8 mouse cellular contexts compared by ENCODE assay signal in the genomic region with DNA sequence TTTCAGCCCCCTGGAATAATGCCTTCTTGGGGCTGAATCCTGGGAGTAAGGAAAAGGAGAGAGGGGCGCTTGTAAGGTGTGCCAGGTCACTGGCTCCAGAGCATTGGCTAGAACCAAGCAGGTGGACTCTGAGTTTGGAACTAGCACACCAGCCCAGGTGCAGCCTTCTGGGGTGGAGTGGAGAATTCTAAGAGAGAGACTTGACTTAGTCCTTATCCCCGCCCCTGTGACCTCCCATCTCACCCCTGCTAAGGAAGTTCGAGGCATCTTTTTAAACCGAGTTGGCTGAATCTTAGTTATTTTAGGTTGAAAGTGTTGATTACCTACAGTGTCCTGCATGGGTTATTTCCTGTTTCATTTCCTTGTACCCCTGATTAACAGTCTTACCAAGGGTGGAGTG. TPM values are rescaled to one million over a fixed set of nuclear protein-coding genes. Genes with fewer than 3 reads are reported as not detected.
DNase-seq lines count a peak whose midpoint lies in the region; ATAC-seq and TF ChIP-seq lines count a peak whose summit lies in the region.

No protein-coding gene starts in this region.

- no peaks in the 10 kb centered on the region for H3K36me3 ChIP-seq in forebrain, postnatal 0 days (ENCODE audit: insufficient read depth)
- H3K36me3 ChIP-seq in midbrain, postnatal 0 days (ENCODE audit: insufficient read depth, low read length) = no peaks in the 10 kb centered on the region

- no peaks in the 10 kb centered on the region; the same call in 1 of the 2 replicates for H3K27me3 ChIP-seq in forebrain, postnatal 0 days (ENCODE audit: insufficient read depth, low read length)
- H3K27me3 ChIP-seq in midbrain, postnatal 0 days (ENCODE audit: insufficient read depth, low read length) = no peaks in the 10 kb centered on the region

- ATAC-seq in forebrain, postnatal 0 days = no peak
- no peak for ATAC-seq in midbrain, postnatal 0 days (ENCODE audit: low FRiP score)

- H3K4me2 ChIP-seq in forebrain, postnatal 0 days (ENCODE audit: low read depth) = peak overlapping the region; percentile 95
- peak overlapping the region; percentile 96 for H3K4me2 ChIP-seq in midbrain, postnatal 0 days (ENCODE audit: low read depth, low read length, poor library complexity, severe bottlenecking)

- peak overlapping the region; percentile 75 for H3K9ac ChIP-seq in forebrain, postnatal 0 days
- H3K9ac ChIP-seq in midbrain, postnatal 0 days (replicated peaks; ENCODE audit: low read length, poor library complexity, severe bottlenecking) = peak overlapping the region; percentile 74

- H3K4me3 ChIP-seq in forebrain, postnatal 0 days (ENCODE audit: low read depth, low read length) = peak overlapping the region; percentile 87
- peak overlapping the region; percentile 87 for H3K4me3 ChIP-seq in midbrain, postnatal 0 days (ENCODE audit: low read depth, low read length)

- H3K9me3 ChIP-seq in forebrain, postnatal 0 days (ENCODE audit: low read length) = no peaks in the 10 kb centered on the region
- H3K9me3 ChIP-seq in midbrain, postnatal 0 days (ENCODE audit: low read length) = no peaks in the 10 kb centered on the region

- no peak overlapping the region for H3K27ac ChIP-seq in forebrain, postnatal 0 days (ENCODE audit: low read depth, low read length)
- H3K27ac ChIP-seq in midbrain, postnatal 0 days (ENCODE audit: low read depth, low read length) = no peak overlapping the region

- DNase-seq in urinary bladder, postnatal 14 days (ENCODE audit: low spot score) = peak; percentile 10
- no peak for DNase-seq in urinary bladder, postnatal 10 days (ENCODE audit: low spot score)
- no peak for DNase-seq in forebrain, postnatal 0 days
- peak; percentile 29 to 38 for DNase-seq in kidney, postnatal 25 days
- DNase-seq in midbrain, postnatal 0 days (ENCODE audit: low spot score) = no peak
- no peak for DNase-seq in frontal cortex, postnatal 10 days (ENCODE audit: low spot score in 2 of 2)
- no peak for DNase-seq in gastrocnemius, postnatal 10 days
- DNase-seq in testis, postnatal 14 days (ENCODE audit: low spot score) = no peak

- no peak for TF ChIP-seq CTCF in forebrain, postnatal 0 days (IDR thresholded peaks at IDR 0.05; ENCODE audit: low read depth)
- no peak for TF ChIP-seq CTCF in midbrain, postnatal 0 days (IDR thresholded peaks at IDR 0.05)

- 28% methylated on average over 4 of the region's 4 CpGs for WGBS in forebrain, postnatal 0 days
- WGBS in midbrain, postnatal 0 days = 18% methylated on average over 4 of the region's 4 CpGs

- H3K4me1 ChIP-seq in forebrain, postnatal 0 days (ENCODE audit: insufficient read depth) = peaks cover 13% of the 10 kb centered on the region
- peaks cover 17% of the 10 kb centered on the region for H3K4me1 ChIP-seq in midbrain, postnatal 0 days (ENCODE audit: insufficient read depth, low read length)

RNA-seq across cellular contexts. Expression of a gene that starts 1.5 kb away (rescaled TPM):
- total RNA-seq in forebrain, postnatal 0 days (2014; rRNA removed) = 16.3 and 16.7 TPM in 2 replicates
- polyA plus RNA-seq in forebrain, postnatal 0 days (2015; fragmentation: Nextera tagmentation; extraction: Ambion mirVana) = 6.7 and 9.9 TPM in 2 replicates
- total RNA-seq in midbrain, postnatal 0 days (2014; rRNA removed) = 18.3 and 19.5 TPM in 2 replicates
- polyA plus RNA-seq in midbrain, postnatal 0 days (2015; fragmentation: Nextera tagmentation; extraction: Ambion mirVana) = 8.5 and 9.6 TPM in 2 replicates
- 1 to 10 TPM; 2.8 to 4.0 TPM for total RNA-seq in gastrocnemius, postnatal 10 days (2021)

RNA-seq across cellular contexts. Expression of a gene that starts 53.8 kb away (rescaled TPM):
- total RNA-seq in forebrain, postnatal 0 days (2014; rRNA removed) = 96.4 and 180 TPM in 2 replicates
- 122 and 123 TPM in 2 replicates for polyA plus RNA-seq in forebrain, postnatal 0 days (2015; fragmentation: Nextera tagmentation; extraction: Ambion mirVana)
- 61.4 and 75.8 TPM in 2 replicates for total RNA-seq in midbrain, postnatal 0 days (2014; rRNA removed)
- polyA plus RNA-seq in midbrain, postnatal 0 days (2015; fragmentation: Nextera tagmentation; extraction: Ambion mirVana) = 123 and 129 TPM in 2 replicates
- total RNA-seq in gastrocnemius, postnatal 10 days (2021) = 100 to 1,000 TPM; 117 to 134 TPM

Comparison
In these comparisons a context has a peak if more than half of its experiments do, and no peak if none do; other contexts are left out.
1. DNase-seq: peak in urinary bladder, postnatal 14 days (single experiment) and kidney, postnatal 25 days (2 of 2); none in urinary bladder, postnatal 10 days (single experiment), forebrain, postnatal 0 days (single experiment), midbrain, postnatal 0 days (single experiment), frontal cortex, postnatal 10 days (0 of 2), gastrocnemius, postnatal 10 days (single experiment) and testis, postnatal 14 days (single experiment).